Mouse (Mus musculus): Measurements from ENCODE around the gene St7l.
A peak's percentile ranks its signal among the peaks of the same experiment; 100 is the strongest.

Gene St7l

GRCm38 (mm10) chr3:104901154-104901553, 37.3 kb downstream of the St7l start:
- DNase-seq (ENCODE audit: low read depth, low spot score) = no peak

DNA sequence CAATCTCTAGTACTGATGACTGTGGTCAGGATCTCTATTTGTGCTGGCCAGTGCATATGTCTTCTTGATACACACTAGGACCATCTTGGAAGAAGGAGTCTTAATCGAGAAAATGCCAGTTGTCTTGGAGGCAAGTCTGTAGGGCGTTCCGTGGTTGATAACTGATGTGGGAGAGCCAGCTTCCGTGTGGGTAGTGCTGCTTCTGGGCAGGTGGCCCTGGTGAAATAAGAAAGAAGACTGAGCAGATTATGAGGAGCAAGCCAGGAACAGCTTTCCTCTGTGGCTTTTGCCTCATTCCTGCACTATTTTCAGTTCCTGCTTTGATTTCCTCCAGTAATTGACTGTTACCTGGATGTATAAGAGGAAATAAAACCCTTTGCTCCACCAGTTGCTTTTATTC, 41.6 kb downstream of the St7l start:
- no peak for DNase-seq (ENCODE audit: low read depth, low spot score)

DNA sequence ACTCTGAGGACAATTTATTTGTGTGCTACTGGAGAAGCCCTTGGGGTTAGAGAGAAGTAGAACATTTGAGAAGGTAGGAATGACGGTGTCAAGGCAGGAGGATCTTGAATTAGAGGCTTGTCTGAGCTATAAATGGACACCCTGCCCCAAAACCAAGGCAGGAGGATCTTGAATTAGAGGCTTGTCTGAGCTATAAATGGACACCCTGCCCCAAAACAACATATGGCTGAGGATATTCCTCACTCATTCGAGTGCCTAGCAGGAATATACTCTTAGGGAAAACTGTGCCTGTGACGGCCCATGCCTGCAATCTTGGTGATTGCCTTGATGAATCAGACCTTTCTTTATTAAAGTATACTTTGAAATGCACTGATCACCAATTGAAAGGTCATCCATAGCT, 42.2 kb downstream of the St7l start:
- DNase-seq (ENCODE audit: low read depth, low spot score) = no peak

DNA sequence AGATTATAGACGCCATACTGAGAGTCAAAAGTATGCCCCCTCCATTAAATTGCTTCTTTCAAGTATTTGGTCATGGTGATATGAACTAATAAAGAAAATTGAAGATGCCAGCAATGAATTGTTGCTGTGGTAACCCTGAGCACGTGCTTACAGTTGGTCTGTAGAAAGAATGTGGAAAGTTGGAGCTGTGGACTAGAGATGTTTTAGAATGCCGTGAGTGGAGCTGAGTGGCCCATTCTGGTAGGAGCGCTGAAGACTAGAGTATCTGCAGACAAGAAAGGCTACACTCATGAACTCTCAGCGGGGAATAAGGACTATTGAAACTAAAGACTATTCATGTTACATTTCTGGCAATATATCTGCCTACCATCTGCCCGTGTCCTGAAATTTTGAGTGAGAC, 45.4 kb downstream of the St7l start:
- no peak for DNase-seq (ENCODE audit: low read depth, low spot score)

DNA sequence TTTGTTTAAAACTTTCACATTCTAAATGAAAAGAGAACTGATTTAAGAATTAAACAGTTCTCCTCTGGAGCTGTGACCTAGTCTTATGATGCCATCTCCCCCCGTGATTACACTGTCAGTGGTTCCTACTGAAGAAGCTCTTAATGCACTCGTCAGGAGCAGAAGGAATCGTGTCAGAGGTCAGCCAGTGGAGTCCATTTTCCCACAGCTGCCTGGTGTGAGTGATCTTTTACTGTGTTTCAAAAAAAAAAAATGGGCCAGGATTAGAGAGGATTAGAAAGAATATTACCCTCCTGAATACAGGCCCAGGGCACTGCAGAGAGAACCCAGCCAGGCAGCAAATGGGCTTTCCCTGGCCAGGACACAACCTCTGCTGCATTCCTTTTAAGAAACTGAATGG, 51.2 kb downstream of the St7l start:
- DNase-seq (ENCODE audit: low read depth, low spot score) = no peak

GRCm38 (mm10) chr3:104929385-104929784, 65.6 kb downstream of the St7l start:
- no peak for DNase-seq (ENCODE audit: low read depth, low spot score)

GRCm38 (mm10) chr3:104937728-104938305, 74.0 kb downstream of the St7l start:
- no peak for DNase-seq (ENCODE audit: low read depth, low spot score)

DNA sequence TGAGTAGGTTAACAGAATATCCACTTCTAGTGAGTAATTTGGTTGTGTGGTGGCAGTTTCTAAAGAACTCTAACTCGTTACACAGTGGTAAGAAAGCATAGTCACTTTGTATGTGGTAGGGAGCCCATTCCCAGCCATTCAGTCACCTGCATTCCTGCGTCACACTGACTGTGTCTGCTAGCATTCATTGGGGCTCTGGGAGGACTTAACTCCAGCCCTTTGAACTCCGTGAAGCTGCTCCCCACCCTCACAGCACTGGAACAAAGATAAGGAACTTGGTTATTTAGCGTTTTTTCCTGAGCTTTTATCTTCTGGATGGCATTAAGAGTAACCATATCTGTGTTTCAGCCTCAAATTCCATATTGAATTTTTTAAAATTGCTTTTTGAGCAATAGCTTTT, 74.5 kb downstream of the St7l start:
- no peak for DNase-seq (ENCODE audit: low read depth, low spot score)

DNA sequence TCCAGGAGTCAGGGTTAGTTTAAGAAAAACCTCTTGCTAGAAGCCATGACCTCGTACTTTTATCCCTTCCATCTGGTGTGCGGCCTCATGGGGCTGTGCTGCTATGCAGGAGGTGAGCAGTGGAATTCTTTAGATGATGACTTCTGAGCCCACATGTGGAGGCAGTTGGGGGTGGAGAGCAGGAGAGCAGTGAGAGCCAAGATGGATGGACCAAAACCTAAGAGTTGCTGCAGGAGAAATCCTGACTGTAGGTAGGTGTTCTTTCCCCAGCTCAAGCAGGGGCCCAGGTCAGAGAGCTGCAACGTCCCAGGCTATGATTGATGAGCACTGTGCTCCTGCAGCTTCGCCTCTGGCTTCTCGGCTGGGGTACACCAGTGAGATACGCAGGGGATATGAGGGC, 76.9 kb downstream of the St7l start:
- DNase-seq (ENCODE audit: low read depth, low spot score) = peak; percentile 75

- DNase-seq (ENCODE audit: low read depth, low spot score) = no peak
Observed at GRCm38 (mm10) chr3:104942682-104943081, 78.9 kb downstream of the St7l start.

DNA sequence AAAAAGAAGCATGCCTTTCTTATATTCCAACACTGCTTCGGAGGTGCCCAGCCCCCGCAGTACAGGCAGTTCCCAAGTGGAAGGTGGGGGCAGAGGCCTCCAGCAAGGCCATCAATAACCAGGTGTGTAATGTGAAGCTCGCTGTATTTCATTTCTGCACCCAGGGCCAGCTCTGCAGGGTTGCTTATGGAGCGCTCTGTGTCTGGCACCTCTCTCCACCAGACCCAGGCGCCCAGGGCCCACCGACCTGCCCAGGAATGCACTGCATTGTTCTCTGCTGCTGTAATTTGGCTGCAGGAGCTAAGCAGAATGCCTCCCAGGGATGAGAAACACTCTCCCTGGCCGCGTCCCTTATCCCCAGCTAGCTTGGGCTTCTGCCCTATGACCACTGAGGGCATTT, 79.5 kb downstream of the St7l start:
- DNase-seq (ENCODE audit: low read depth, low spot score) = peak; percentile 47

- no peak for DNase-seq (ENCODE audit: low read depth, low spot score)
Observed at GRCm38 (mm10) chr3:104944894-104945293, 81.1 kb downstream of the St7l start.

- no peak for DNase-seq (ENCODE audit: low read depth, low spot score)
Observed at GRCm38 (mm10) chr3:104950926-104951325, 87.1 kb downstream of the St7l start.

- DNase-seq (ENCODE audit: low read depth, low spot score) = no peak
Observed at GRCm38 (mm10) chr3:104952891-104953670, 89.3 kb downstream of the St7l start.

DNA sequence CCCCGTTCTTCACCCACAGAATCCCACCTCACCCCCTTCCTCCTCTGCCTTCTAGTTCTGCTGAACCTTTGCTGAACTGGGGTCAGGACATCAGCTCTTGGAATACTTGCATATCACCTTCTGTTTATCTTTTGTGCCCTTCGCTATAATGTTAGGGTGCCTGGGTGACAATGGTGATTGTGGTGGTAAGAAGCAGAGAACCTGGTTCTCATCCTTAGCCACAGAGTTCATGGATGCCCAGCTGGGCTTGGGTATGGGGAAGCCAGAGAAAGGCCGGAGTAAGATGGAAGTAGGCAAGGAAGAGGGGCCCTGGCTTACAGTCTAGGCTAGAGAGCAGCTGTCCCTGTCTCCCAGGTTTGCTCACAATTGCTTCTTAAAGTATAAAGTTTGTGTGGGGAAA, 90.3 kb downstream of the St7l start:
- DNase-seq (ENCODE audit: low read depth, low spot score) = no peak

- DNase-seq (ENCODE audit: low read depth, low spot score) = no peak
Observed at GRCm38 (mm10) chr3:104954551-104954950, 90.7 kb downstream of the St7l start.

DNA sequence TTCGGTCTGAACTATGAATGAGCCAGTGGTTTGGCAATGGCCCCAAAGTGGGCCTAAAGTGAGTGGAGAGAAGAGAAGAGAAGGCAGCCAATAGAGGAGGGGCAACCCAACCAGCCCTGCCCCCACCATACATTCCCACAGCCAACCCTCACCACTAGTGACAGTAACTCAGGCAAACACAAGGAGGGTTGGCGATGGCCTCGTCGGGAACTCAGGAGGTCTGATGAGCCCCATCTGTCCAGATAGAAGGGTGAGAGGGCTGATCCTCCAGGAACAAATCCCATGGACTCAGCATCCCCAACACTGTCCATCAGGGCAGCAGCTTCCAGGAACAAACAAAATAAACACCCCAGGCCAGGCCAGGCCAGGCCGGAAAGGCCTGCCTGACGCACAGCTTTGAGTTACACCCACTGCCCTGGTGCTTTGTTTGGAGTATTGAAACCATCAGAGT, 92.4 kb downstream of the St7l start:
- no peak for DNase-seq (ENCODE audit: low read depth, low spot score)

- DNase-seq (ENCODE audit: low read depth, low spot score) = no peak
Observed at GRCm38 (mm10) chr3:104960026-104961000, 96.5 kb downstream of the St7l start.

GRCm38 (mm10) chr3:104961066-104962059, 97.6 kb downstream of the St7l start, which contains the start of gene Wnt2b:
Gene Wnt2b, minus strand, starts transcription at chr3:104961921.
- no peak for DNase-seq (ENCODE audit: low read depth, low spot score)

- peak; percentile 39 for DNase-seq (ENCODE audit: low read depth, low spot score)
Observed at GRCm38 (mm10) chr3:104962141-104962611, 98.4 kb downstream of the St7l start.

- no peak for DNase-seq (ENCODE audit: low read depth, low spot score)
Observed at GRCm38 (mm10) chr3:104962866-104963265, 99.1 kb downstream of the St7l start.
